Mouse (Mus musculus) right cerebral cortex, postnatal 36 days (tissue): Measurements from ENCODE around the gene Dnali1.

Experiments used
- DNase-seq, 2 experiments: peaks; one replicate each; pipeline ENCODE4 v3.0.0; 2022; ENCODE audit warnings: low spot score in 2 of 2, mixed read lengths in 1 of 2

Dnali1 gene

DNA sequence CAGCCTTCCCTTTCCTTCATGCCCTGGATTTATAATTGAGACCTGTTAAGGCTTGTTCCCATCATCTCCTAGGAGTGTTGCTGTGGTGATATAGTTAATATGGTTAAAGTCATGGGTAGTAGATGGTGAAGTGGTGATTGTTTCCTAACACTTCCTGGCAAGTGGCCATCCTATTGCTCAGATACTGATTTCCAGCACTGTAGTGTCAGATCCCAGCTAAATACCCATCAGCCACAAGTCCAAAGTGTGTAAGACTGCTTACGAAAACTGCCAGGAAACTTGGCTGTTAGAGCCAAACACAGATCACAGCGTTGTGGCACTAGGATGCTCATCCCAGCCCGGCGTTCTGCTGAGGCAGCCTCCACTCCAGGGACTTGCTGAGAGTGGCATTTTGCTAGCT lies 31.2 kb downstream of the Dnali1 start:
- no peak for DNase-seq

DNA sequence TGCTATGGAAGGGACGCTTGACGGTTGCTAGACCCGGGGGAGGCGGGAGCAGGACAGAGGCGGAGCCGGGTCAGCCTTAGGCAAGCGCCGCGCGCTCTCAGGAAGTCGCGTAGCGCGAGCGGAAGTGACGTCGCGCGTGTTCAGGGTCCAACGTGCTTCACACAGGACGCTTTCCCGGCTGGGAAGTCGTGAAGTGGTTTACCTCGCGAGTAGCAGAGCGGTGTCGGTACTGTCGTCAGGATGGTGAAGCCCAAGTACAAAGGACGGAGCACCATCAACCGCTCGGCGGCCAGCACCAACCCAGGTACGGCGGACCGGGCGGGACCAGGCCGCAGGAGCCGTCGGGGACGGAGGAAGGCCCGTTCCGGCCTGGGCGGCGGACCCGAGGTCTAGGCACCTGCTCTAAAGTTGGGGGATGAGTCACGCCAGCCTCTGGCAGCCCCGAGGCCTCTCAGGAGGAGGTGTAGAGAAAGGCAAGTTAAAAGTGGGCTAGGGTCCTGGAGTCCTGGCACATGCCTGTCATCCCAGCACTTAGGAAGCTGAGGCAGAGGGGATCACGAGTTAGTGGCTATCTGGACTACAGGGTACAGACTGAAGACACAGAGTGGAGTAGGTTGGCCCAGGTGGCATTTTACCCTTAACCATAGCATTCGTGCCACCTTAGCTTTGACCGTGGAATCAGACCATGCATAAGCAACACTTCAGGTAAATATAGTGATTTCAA lies 35.5 kb downstream of the Dnali1 start:
- peak; percentile 88 to 93 for DNase-seq

DNA sequence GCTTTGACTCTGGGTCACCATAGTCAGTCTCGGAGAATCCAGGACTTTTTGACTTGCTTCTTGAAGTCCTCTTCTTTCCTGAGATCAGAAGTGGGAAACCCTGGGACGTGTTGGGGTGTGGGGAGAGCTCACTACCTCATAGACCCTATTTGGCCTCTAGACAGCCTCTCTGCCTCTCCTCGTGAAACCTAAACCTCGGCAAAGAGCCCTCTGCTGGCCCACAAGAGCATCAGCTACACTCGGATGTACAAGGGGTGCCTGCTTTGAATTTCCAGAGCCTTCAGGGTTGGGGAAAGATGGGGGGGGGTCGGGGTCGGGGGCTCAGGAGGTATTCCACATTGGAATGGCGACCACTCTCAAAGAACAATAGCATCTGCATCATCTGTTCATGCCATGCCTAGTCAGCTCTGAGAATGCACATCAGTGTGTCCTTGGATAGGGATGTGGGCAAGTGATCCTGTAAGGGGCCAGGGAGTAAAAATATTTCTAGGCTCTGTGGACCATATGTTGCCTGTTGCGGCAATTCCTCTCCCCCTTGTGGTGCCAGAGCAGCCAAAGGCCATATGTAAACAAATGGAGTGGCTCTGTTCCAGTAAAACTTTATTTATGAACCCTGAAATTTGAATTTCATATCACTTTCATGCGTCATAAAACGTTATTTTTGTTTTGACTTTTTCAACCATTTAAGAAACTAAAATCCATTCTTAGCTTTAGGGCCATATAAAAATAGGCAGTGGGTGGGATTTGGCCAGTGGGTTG lies 44.5 kb downstream of the Dnali1 start:
- peak in 1 of 2 experiments; percentile 36 for DNase-seq

DNA sequence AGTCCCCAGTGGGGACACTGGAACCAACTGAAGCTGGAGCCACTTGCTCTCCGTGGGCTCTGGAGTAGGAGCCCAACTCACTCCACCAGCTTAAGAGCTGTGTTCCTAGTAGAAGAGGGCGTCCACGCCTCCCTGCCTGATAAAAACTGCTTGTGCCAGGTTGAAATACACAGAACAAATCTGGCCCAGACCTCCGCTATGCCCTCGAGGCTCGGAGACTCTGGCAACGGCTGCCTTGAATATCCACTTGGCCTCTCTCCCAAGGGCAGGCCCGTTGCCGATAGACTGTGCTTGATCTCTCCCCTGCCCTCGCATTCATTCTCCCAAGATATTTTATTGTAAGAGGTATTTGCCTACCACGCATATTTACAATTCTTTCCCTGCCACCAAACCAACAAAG lies 48.1 kb downstream of the Dnali1 start:
- no peak for DNase-seq

DNA sequence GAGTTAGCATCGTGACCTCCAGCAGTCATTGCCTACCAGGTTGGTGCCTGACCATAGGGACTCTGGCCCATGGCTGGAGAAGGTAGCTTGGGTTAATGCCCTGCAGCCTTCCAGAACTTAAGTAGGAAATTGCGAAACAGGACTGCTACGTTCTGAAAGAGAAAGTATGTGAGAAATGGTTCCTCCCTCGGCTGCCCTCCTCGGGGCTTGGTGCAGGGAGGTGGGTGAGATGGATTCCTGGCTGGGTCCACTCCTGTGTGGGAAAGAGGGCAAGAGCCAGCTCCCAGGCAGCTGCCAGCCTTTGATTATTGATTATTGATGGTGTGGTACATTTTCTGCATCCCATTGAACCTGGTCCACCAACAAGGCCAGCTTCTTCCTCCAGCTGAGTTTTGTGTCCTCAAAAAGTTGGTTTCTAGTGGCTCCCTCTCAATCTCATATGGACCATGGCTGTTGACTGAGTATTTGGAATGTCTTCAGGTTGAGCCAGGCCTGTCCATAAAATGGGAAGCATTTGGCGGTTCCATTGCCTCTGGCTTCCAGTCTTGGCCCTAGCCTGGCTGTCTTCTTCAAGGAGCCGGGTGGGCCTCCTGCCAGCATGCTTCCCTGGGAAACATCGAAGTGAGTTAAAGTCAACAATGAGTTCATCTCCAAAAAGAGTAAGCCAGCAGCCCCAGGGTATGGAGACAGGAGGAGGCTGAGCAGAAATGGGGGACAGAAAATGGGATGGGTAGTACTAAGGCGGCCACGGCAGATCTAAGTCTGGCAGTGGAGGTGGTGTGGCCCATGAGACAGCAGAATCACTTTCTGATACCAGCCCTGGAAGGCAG lies 49.5 kb downstream of the Dnali1 start, which contains the start of gene Gnl2:
Gene Gnl2 (plus strand): TSS at position 780 of the 830 bp plus-strand sequence.
- DNase-seq, result no peak

DNA sequence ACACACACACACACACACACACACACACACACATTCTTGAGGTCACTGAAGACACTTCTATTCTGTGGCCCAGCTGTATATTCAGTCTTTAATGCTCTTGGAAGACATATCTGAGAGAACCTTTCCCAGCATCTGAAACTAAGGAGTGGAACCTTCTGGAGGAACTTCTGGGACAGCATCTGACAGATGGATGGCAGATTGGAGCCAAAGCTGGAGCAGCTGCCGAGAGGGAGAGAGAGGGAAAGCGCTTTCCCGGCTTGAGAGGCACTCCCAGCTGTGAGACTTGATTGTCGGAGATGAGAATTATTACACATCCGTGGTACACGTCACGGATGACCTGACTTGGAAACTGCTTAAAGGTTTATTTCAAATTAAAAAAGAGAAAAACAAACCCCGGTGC lies 56.8 kb downstream of the Dnali1 start:
- no peak for DNase-seq

DNA sequence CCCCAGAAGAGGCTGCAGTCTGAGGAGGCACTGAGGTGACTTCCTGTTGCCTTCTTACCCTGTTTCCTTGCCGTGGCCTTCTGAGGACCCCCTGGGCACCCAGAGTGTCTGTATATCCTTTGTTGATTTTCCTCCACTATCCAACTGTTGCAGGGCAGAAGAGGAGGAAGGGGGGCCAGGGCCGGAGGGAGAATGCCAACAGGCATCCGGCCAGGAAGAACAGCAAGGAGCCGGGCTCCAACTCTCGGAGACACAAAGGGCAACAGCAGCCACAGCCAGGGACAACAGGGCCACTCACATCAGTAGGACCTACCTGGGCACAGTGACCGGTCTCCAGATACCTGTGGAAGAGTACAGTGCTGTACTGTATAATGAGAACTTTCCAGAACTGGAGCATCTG lies 57.3 kb downstream of the Dnali1 start:
- no peak for DNase-seq

DNA sequence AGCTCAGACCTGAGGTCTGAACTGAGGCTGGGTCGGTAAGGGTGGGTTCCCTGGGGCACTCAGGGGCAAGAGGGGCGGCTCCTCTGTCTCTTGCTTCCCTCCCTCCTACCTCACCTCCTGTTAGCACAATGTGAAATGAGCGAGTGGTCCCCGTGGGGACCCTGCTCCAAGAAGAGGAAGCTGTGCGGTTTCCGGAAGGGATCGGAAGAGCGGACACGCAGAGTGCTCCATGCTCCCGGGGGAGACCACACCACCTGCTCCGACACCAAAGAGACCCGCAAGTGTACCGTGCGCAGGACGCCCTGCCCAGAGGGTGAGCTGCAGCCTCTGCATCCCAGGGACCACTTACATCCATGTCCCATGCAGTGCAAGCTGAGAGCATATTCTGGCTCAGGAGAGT lies 58.0 kb downstream of the Dnali1 start:
- DNase-seq, result no peak
